Mouse (Mus musculus) adrenal gland, postnatal 10 days (tissue): ENCODE measurements around the gene Lpcat3. TPM values are rescaled to one million over a fixed set of nuclear protein-coding genes. Genes with fewer than 3 reads are reported as not detected.
"Not testable (repeated sequence)": the region's sequence is repeated elsewhere in the genome, so short reads cannot be mapped to it uniquely, and the experiment has no call there.

ENCODE experiments used
- DNase-seq: peaks from one replicate; pipeline ENCODE4 v3.0.0; 2021; ENCODE audit warnings: mixed read lengths
- total RNA-seq, 2 experiments: library from RNA; stranded (reverse); gene quantifications; 2 replicates each; pipeline ENCODE4 v1.2.3; 2021

Lpcat3 gene
- total RNA-seq, 2 experiments from 2014 or later, result 80.8 to 85.7 TPM

DNA sequence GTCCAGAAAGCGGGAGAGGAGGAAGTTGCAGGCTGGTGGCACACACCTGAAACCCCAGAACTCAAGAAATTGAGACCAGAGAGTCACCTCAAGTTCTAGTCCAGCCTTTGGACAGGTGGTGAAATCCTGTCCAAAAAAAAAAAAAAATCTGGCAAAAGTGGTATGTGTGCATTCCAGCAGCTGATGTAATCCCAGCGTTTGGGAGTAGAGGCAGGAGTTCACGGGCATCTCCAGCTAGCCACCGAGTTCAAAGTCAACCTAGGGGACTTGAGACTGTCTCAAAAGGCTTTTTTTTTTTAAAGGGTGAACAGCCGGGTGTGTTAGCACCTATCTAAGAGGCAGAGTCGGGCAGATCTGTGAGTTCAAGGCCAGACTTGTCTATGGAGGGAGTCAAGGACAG lies 13.3 kb downstream of the Lpcat3 start:
- DNase-seq, result no peak

- no peak for DNase-seq
Measured at GRCm38 (mm10) chr6:124678769-124679168, 15.9 kb downstream of the Lpcat3 start.

GRCm38 (mm10) chr6:124679486-124679885 lies 16.7 kb downstream of the Lpcat3 start:
- DNase-seq, result no peak

- DNase-seq, result not testable (repeated sequence)
Measured at GRCm38 (mm10) chr6:124682291-124682690, 19.5 kb downstream of the Lpcat3 start.

DNA sequence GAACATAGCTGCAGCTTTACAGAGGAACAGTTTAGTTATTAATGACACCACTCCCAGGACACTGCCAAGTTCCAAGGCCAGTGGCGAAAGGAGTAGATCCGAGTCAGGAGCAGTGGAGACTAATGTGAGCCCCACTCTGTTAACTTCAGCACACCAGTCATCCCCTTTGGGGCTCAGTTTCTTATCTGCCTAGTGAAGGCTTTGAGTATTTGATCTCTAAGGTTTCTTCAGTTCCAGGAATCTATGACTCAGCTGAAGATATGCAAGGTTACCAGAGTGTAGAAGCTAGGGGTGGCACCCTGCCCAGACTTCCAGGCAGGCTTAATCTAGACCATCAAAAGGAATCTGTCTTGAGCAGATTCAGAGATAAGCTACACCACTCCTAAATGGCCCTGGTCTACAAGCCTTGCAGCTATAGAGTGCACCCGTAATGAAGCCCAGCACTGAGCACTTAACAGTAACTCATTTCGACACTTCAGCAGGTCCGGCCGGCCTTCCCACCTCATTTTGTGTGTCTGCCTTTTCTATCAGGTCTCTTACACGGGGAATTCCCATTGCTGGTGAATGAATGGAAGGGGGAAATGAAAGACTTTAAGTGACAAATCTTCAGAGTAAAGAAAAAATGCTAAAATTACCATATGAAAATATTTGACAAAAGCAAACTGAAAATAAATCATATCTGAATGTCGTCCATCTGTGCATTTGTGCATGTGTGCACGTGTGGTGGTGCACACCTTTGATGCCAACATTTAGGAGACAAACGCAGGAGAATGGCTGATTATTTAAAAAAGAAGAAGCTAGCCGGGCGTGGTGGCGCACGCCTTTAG lies 21.0 kb downstream of the Lpcat3 start:
- DNase-seq, result peak; percentile 83

GRCm38 (mm10) chr6:124685606-124686386 lies 23.0 kb downstream of the Lpcat3 start:
- DNase-seq, result no peak

DNA sequence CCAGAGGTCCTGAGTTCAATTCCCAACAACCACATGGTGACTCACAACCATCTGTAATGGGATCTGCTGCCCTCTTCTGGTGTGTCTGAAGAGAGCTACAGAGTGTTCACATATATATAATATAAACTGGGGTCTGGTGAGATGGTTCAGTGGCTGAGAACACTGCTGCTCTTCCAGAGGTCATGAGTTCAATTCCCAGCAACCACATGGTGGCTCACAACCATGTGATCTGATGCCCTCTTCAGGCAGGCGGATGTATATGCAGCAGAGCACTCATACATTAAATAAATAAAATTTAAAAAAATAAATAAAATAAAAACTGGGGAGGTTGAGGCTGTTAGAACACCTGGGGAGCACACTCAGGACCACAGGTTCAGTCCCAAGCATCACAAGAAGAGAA lies 23.8 kb downstream of the Lpcat3 start:
- not testable (repeated sequence) for DNase-seq

DNA sequence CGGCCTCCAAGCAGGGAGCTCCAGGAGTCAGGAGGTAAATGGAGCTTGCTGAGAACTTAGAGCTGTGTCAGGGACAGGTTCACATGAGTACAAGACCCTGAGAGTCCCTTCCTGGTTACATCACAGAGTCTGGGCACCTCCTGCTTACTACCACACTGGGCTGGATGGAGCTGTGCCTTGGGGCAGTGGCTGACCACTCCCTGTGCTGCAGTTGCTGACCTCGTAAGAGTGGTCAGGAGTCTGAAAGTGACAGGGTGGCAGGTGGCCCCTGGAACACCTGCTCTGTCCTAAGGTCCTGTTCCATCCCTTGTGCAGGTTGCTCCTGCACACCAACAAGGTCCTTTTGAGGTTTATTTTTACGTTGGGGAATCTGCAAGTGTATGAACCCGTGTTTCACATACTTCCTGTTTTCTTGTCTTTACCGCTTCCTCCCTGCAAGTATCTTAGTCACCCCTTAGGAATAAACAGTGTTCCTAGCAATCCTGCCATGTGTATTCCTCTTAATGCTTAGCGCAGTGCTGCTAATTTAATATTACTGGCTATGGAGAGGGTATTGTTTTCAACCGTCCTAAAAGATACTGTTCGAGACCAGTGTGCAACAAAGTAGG lies 25.4 kb downstream of the Lpcat3 start:
- DNase-seq, result no peak

DNA sequence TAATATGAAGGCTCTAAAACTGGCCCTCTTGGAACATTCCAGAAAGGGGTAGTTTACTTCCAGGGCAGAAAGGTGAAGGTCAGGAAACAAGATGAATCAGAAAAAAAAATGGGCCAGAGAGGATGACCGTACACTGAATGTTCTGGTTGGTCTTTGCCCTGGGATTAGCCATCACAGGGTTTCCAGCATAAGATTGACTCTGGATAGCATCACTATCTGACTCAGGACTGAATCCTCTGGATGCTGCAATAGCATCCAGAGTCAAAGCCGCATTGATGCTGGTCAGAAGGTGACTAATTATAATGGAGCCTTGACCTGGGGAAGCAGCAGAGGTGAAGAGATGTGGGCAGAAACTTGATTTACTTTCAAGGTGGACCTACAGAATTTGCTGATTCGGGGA lies 26.2 kb downstream of the Lpcat3 start:
- DNase-seq, result no peak

DNA sequence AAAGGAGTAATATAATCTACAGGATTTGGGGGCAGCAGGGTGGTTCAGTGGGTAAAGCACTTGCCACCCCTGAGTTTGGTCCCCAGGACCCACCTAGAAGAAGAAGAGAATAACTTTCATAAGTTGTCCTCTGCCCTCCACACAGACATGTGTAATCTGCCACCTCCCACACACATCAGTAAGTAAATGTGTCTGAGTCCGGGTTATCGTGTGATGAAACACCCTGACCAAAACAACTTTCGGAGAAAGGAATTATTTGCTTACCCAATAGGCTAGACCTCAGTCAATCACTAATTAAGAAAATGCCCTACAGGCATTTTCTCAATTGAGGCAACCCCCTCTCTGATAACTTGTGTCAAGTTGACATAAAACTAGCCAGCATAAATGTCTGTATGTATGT lies 27.7 kb downstream of the Lpcat3 start:
- DNase-seq, result no peak

- DNase-seq, result no peak
Measured at GRCm38 (mm10) chr6:124693243-124693981, 30.6 kb downstream of the Lpcat3 start.

- DNase-seq, result peak; percentile 83
Measured at GRCm38 (mm10) chr6:124694166-124694955, 31.5 kb downstream of the Lpcat3 start.

- DNase-seq, result peak; percentile 32
Measured at GRCm38 (mm10) chr6:124696441-124697150, 33.8 kb downstream of the Lpcat3 start.

GRCm38 (mm10) chr6:124698751-124699150 lies 35.9 kb downstream of the Lpcat3 start:
- DNase-seq, result no peak

DNA sequence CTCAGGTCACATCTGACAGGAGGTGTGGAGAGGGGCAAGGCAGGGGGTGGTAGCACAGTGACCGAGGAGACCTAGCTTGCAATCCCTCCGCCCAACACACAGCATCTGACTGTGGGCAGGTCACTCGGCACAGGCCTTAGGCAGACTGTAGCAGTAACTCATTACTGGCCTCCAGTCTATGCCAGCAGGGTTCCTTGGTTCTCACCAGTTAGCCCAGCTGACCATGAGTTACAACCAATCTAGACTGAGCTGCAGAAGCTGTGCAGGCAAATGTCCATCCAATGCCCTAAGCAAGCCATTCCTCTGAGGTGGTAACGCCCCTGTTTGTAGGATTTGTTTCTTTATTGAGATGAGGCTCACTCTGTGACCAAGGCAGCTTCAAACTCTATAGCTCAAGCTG lies 36.5 kb downstream of the Lpcat3 start:
- DNase-seq, result no peak

DNA sequence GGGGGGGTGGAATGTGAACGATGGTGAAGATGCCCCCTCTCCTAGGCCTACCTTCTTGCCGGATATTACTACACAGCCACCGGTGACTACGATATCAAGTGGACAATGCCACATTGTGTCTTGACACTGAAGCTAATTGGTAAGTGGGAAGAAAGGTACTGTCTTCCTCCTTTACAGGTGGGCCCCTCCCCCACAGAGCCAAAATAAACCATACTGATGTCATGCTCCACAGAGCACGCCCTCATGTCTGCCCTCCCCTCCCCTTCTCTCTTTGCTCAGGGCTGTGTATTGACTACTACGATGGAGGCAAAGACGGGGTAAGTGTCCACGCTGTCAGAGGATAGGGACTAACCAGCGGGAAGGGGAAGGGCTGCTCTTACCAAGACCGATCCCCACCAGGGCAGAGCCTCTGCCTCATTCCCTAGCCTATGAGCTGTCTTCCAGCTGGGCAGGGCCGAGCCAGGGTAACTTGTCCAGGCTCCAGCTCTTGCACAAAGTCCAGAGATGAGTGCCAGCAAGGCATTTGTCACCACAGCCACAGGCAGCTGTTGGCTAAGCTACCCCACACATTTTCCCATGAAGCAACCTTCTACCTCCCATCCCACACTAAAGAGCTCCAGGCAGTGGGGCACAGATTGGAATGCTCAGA lies 37.3 kb downstream of the Lpcat3 start:
- DNase-seq, result peak; percentile 87

DNA sequence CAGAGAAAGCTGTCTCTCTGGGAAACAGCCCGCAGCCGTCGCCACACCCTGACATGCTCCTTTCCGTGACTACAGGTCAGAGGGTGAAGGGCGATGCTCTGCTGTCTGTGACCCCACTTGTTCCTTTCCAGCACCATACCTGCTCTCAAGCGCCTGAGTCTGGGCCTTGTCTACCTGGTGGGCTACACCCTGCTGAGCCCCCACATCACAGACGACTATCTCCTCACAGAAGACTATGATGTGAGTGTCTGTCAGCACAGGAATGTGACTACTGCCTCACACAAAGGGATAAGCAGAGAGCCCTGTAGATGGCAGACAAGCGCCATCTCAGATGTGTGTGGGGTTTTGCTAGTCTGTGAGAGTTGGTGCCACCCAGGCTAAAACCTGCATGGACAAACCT lies 38.5 kb downstream of the Lpcat3 start:
- DNase-seq, result no peak

DNA sequence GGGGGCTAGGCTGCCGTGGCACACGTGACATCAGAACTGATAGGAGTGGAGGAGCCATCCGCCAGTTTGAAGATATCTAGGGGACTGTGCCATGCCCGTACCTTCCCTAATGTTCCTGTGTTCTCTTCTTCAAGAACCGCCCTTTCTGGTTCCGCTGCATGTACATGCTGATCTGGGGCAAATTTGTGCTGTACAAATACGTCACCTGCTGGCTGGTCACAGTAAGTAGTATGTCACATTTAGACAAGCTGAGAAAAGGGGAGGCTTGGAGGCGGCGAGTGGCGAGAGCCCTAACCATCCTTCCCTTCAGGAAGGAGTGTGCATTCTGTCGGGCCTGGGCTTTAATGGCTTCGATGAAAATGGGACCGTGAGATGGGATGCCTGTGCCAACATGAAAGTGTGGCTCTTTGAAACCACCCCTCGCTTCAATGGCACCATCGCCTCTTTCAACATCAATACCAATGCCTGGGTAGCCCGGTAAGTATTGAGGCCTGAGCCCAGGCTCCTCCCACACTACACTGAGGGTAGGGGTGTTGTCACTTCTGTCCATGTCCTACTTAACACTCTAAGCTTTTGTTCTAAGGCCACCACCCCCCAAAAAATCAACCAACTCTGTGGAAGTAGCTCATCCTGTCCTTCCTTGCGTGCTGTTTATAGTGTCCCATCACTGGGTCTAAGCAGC lies 39.4 kb downstream of the Lpcat3 start:
- DNase-seq, result no peak

- peak; percentile 78 for DNase-seq
Measured at GRCm38 (mm10) chr6:124702784-124703103, 39.9 kb downstream of the Lpcat3 start.

GRCm38 (mm10) chr6:124703789-124704188 lies 41.0 kb downstream of the Lpcat3 start:
- DNase-seq, result no peak
